Mouse (Mus musculus): ENCODE measurements around the gene Slc38a3. TPM values are rescaled to one million over a fixed set of nuclear protein-coding genes. Genes with fewer than 3 reads are reported as not detected.

The Slc38a3 gene
- 10 to 100 TPM; 17.6 to 20.4 TPM for total RNA-seq (2021)
- long read RNA-seq, experiment 1, transcript Slc38a3-209 (16 exons, 2,463 nt) = major isoform, 10 of 18 reads
- long read RNA-seq, experiment 1, partial matches to known transcripts = 3 of 18 reads
- long read RNA-seq, experiment 1, other reads (novel, unspliced or antisense) = 3 of 18 reads
- long read RNA-seq, experiment 2, transcript Slc38a3-209 (16 exons, 2,463 nt) = major isoform, 8 of 18 reads
- long read RNA-seq, experiment 2, partial matches to known transcripts = 4 of 18 reads
- long read RNA-seq, experiment 2, other reads (novel, unspliced or antisense) = 4 of 18 reads

DNA sequence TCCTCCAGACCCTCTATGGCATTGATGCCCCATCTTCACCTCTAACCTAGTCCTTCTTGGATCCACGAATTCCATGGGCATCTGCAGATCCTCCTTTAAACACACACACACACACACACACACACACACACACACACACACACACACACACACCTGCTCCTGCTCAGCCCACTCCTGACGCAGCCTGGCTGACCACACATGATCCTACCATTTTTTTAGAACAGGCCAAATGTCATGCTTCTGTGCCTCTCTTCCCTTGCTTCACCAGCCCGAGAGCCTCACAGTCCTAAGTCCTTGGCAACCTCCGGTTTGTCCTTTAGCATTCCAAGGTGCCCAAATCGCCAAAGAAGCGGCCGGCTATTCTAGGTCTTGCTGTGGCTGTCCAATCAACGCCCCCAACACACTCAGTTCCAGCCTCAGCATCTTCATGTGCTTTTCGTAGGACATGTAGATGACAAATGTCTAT is at the start of gene Slc38a3:
Gene Slc38a3, minus strand, starts transcription at position 51 of the 466 bp plus-strand sequence.
- no peak for DNase-seq

DNA sequence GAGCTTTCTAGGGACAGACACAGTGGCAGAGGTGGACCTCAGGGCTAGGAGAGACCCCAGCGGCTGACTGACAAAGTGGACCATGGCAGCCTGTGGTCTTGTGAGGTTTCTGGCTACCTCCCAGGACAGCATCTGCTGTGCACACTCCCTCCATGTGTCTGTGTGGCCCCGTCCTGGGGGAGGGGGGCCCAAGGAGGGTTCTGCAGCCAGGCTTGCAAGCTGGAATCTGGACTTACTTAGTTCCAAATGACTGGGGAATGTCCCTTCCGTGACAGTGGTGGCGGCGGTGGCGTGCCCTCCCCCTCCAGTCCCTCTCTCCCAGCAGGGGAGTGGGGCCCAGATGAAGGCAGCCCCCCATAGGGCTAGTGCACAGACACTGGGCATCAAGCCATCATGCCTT is 47.6 kb upstream of the Slc38a3 start:
- DNase-seq = peak; percentile 49

DNA sequence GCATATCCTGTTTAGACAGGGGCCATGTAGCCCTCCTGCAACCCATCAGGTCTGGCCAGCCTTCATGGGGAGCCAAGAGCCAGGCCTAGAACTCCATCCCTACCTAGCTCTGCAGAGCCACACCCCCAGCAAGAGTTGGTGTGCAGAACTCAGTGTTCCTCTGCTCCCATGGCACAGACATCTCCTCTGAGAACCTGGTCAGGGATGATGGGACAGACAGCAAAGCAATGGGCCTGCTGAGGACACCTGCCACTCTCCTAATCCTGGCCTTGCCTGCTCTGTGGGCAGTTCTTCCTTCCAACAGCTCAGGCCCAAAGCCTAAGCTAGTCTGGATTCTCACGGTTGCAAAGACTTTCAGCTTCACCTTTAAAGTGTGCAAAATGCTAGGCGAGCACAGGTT is 46.3 kb upstream of the Slc38a3 start:
- DNase-seq = no peak

DNA sequence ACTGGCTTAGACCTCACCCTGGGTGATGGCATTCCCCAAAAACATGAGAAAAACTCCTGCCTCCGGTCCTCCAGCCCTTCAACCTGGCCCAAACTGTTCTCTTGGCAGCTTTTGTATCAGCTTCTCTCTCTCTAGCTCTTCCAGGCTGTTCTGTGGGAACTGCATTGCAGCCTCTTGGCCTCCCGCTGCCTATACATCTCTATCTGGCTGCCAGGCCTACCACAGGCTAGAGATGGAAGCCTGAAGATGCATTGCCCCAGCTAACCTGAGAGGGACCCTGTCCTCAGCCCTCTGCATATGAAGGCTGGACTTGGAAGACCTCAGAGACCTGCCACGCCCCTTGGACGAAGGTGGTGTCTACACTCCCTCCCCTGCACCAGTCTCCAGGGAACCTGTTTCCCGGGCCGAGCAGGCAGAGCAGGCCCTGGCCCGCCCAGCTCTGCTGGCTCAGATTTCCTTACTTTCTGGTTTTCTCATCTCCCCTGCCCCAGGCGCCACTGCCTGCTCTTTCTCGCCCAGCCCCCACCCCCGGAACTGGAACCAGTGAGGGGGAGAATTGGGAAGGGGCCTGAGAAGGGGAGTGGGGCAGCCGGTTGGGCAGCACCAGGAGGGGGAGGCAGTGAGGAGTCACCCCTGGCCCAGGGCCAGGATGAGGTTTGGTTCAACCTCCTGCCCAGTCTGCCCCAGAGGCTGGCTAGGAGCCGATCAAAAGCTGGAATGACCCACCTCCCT is 45.1 kb upstream of the Slc38a3 start:
- peak; percentile 53 for DNase-seq

DNA sequence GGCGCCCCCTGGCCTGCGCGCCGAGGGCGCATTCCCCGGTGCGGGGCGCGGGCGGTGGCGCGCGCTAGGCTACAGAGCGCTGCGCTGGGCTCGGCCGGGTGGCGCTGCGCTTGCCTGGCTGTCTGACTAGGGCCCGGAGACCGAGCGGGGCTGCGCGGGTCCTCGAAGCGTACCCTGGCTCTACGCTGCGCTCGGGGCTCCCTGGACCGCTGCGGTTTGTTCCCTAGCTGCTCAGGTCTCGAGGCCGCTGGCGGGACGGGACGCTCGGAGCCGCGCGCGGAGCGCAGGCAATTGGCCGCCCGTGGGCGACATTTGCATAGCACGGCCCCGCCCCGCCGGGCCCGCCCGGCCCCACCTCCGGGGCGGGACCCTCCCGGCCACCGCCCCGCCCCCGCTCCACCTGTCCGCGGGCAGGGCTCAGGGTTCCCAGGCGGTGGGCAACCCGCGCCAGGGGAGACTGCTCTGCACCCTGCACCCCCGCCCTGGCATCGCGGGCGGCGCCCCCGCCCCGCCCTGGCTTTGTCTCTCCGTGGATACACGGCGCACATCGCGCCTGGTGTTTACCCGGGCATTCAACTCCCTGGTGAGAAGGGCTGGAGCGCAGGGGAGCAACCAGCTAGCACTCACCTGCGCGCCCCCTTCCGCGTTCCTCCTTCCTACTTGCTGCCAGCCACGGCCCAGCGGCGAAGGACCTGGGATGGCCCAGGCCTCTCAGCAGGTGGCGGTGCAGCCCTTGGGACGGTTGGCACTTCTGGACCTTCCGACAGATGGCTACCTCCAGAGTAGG is 40.6 kb upstream of the Slc38a3 start, which contains the start of gene Sema3f:
Gene Sema3f, minus strand, starts transcription at position 779 of the 787 bp plus-strand sequence.
- DNase-seq = peak; percentile 79

DNA sequence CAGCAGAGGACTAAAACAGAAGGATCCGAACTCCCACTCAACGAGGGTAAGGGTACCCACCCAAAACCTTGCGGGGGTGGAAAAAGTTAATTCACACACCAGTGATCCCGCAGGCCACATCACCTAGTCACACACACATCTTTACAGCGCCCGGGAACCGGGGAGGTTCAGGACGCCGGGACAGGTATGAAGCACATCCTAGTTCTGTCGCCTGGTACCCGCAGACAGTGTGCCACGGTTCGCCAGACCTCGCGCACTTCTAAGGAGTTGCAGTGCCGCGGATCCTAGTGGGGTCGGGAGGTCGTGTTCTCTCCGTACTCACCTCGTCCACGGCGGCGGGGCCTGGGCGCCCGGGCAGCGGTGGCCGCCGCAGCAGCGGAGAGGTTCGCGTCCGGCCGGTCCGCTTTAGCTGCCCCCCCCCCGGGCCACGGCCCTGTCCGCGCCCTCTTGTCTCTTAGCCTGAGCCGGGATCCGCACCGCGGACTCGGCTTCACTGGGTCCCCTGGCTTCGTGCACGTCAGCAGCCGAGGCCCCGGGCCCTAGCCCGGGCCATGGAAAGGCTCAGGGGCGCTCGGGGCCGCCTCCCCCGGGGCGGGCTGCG is 39.9 kb upstream of the Slc38a3 start:
- DNase-seq = no peak

DNA sequence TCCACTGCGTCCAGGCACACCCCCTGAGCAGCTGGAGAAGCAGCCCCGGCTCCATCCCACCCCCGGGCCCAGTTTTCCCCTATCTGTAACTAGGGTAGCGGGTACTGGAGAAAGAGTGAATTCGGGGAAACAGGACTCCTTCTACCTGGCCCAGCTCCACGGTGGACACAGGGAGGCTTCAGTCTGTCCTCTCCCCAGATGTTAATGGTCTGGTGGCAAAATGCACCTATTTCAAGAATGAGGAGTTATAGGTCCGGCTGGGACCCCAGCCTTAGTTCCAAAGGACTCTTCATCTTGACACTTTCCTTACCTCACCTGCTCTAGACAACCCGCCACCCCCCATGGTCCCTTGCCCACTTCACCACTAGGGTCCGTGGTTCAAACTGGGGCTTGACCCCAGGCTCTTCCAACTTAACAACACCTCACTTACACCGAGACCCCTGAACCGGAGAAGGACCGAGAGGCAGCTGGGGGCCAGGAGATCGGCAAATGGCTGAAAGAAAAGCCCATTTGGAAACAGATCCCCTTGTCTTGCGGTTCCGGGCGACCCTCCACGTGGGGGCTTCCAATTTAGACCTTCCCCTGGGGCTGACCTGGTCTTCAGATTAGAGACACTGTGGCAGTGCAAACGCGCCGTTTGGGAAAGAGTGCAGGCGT is 39.2 kb upstream of the Slc38a3 start:
- no peak for DNase-seq

DNA sequence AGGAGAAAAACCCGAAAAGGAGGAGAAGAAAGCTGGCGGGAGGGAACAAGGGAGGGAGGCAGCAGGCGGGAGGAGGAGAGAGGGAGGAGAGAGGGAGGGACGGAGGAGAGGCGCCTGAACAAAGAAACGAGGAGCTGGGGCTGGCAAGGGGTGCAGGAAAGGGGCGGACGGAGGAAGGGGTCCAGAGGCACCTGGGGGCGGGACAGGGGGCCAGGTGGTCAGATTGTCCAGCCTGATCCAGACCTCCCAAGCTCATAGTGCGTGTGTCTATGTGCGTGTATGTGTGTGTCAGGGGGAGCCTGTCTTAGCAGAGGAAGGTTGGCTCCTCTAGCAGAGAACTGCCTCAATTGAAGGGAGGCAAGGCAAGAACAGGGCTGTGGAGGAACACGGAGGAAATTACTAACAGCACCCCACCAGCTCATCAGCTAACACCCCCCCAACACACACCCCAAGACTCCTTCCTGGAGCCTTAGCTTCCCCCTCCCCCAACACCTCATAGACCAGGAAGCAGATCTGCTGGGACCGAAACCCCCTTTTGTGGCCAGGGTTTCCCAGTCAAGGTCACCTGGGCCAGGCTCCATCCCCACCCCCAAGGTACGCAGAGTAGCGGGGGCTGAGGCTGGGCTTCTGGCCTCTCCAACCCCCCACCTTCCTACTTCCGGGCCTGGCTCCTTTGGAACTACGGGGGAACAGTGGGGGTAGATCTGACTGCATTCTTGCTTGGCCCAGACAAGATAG is 38.5 kb upstream of the Slc38a3 start:
- DNase-seq = no peak

DNA sequence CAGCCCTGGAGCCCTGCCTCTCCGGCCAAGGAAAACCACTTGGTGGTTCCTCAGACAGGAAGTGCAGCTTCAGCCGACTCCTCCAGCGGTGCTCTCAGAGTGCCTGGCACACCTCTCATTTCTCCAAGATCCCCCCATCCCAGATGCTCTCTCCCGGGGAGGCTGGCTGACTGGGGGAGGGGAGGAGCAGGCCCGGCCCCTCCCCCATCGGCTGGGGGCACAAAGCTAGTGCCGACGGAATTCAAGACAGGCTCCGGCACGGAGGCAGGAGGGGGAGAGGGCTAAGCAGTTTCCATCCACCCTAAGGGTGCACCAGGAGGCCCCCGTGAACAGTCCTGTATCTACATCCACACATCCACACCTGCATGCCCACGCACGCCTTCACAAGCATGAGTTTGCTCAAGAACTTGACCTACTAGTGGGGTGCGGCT is 37.5 kb upstream of the Slc38a3 start:
- no peak for DNase-seq

DNA sequence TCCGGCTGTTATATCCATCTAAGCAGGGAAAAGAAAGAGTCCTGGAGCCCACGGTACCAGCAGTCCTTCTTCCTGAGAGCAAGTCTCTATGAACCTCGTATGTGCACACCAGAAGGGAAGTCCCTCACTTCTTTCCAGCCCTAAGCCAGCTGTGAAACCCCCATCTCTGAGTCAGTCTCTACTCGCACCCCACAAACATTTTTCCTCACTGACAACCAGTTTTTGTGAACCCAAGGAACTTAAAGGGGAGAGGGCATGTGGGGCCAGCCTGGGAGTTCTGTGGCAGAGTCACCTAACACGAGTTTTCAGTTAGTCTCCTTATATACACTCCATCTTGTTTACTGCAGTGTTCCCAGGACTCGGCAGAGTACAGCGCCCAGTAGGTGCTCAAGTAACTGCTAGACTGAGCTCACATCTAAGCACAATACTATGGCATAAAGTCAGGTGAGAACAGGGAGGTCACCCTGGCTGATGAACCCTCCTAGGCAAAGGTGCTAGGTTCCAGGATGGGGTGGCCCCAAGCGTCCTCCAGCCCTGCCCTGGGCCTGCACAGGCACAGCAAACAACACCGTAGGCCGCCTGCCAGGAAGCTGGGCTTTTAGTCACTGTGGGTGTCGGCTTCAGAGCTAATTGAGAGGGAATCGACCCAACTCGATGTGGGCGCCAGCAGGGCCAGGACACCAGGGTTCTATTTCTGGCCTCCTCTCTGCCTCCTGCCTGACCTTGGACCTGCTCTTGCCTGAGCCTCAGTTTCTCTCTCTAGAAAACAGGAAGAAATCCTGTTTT is 34.2 kb upstream of the Slc38a3 start:
- peak; percentile 81 for DNase-seq

DNA sequence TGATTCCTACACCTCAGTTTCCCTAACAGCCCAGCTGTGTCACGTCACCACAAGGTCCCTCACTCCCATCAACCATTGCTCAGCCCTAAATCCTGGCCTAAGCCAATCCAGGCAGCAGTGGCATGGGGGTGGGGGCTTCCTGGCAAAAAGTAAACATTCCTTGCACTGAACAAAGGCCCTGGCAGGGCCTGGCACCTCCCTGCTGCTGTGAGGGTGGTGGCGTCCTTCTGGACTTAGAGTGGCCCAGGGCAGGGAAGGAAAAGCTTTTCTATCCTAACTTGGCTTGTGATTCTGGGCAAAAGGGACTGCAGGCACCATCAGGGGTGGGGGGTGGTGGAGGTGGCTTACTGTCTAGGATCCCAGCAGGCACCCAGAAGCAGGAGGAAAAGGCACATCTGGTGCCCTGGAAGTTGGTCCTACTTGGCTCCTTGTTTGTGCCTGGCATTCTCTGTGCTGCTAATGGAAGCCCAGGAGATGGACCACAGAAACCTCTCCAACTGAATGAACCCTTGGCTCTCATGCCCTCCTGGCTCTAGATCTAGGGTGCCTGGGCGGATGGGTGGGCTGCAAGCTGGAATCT is 33.4 kb upstream of the Slc38a3 start:
- DNase-seq = no peak

DNA sequence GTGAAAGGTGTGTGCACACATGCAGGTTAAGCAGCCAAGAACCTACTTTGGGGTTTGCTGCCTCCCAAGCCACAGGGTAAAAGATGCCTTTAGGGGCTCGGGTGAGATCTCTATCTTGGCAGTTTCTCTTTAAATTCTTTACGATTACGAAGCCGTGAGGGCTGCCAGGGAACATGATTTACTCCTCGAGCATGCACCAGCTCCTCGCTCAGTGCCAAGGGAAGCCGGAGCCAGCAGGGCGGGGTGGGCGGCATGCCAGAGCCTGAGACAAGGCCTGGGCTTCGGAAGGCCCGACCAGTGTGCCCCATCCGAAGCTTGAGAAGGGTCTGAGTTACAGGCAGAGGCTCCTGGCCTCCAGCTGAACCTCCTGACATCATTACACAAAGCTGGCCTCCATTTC is 32.3 kb upstream of the Slc38a3 start:
- peak; percentile 81 for DNase-seq

DNA sequence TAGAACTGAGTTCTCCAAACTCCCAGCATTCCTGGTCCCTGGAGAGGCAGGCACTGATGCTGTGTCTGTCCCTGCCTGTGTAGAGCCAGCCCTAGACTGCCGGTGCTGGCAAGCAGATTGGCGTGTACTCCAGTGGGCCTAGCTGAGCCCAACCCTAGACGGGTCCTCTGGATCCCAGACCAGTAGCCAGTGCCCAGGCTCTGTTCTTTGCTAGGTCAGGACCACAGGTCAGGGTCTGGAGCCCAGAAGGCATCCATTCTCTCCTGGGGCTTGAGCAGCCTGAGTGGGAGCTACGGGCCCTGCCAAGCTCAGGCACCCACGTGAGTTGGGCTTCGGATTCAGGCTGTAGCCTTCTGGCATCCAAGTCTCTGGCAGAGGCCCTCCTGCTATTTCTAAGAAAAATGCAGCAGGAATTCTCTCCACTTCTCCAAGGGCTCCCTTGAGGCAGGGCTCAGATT is 30.8 kb upstream of the Slc38a3 start:
- DNase-seq = peak; percentile 51

DNA sequence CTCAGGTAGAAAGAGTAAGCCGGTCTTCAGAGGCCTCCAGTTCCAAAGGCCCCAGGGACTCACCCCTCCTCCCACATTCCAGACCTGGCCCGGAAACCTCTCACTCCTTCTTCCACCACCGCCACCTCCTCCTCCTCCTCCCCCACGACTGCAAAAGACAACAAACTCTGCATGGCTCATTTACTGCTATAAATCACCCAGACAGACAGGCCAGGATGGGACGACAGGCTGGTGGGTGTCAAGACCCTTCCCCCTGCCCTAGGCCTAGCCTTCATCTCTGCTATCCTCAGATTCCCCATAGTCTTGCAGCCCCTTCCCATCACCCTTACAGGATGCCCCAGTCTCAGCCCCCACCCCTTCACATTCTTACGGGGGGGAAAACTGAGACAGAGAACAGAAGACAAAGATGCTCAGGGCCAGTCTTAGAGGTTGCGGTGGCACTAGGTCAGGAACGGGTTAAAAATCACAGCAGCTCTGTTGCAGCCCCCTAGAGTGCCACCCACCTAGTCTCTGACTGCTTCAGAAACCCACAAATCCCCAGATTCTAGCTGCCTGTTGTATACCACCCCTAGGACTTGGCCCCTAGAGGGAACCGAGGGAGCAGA is 30.1 kb upstream of the Slc38a3 start:
- DNase-seq = no peak

DNA sequence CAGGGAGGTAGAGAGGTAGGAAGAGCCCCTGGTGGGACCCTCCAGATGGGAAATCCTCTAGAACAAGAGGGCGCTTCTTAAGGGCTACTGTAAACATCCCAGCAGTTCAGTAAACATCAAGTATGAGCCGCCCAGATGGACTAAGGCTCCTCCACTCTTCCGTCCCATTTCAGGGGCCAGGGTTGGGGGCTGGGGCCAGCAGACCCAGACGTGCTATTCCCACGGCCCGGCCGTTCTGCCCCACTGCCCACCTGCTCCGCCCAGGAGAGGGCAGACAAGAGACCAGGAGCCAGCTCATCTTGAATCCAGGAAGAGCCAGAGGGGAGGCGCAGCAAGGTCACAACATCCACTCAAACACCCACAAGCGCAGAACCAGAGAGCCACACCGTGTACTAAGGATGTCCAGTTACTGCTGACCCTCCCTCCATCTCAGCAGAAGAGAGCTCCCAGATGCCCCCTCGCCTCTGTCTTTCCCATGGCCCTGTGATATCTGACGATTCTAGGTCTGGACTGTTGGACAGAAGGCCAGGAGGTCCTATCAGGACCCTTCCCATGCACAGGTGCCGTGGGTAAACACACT is 29.4 kb upstream of the Slc38a3 start:
- no peak for DNase-seq

DNA sequence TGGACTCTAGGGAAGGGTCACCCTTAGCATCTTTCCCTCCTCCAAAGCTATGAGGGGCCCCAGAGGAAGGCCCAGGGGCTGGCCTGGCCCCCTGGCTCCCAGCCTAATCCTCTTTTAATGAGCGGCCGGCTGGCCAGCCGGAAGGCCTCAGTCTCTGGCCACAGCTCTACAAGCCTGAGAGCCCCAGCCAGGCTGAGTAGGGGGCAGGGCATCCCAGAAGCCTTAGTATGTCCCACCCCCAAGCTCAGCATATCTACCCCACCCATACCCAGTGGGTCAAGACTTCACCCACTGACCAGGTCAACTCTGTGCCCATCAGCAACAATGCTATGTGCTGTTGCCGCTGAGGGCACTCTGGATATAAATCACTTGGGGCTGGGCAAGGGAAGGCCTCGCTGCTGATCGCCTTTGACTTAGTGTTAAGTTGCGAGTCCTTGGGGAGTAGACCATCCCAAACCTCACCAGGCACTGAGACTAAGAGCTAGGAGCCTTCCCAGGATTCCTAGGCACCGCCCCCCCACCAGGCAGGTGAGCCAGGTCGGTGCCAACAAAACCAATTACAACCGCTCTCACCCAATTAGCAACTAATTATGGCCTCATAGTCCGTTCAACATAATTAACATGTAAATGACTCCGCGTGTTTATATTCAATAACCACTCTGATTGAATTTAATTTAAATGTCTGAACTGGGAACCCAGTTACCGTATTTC is 28.6 kb upstream of the Slc38a3 start:
- DNase-seq = no peak

DNA sequence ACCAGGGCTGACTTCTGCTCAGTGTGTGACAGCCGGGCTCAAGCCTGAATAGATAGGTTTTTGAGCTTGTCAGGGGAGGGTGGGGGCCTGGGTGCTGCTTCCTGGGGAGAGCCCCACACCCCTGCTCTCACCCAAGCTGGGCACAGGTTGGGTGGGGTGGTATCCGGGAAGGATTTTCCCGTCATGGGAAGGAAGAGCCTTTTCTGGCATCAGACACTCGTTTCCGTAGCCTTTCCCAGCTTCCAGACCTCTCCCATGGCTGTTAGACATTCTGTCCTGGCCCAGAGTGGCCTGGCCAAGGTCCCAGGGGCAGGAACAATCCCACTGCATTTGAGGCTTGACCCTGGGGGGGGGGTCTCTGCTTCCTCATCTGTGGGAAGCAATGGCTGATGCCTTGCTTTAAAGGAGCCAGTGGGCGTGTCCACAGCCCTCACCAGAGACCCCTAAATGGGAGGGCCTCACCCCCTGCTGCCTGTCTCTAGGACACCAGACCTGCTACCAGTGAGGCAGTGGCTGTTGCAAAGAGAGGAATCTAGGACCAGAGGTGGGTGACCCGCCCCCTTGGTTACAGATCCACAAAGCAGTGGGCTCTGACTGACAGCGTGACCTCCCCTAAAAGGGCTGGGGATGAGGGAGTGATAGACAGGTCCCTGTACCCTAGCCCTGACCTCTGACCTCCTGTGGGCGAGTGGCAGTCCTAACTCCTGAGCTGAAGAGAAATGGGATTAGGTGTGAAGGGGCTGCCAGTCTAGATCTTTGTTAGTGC is 27.7 kb upstream of the Slc38a3 start:
- no peak for DNase-seq

DNA sequence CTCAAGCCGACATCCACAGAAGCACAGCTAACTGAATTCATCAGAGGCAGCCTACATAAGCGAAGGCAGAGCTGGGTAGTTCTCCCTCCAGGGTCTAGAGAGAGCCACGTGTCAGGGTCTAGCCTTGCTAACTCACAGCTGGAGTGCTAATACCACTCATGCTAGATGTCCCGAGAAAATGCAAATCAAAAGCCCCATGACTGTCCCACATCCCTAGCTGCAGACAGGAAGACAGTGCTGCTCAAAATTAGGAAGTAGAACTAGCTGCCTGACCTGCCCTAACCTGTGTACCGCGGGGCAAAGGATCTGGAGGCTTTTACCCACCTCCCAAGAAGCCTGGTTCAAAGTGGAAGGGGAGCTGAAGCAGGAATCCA is 26.8 kb upstream of the Slc38a3 start:
- no peak for DNase-seq
